24 mouse cellular contexts compared by ENCODE assay signal in the genomic region with DNA sequence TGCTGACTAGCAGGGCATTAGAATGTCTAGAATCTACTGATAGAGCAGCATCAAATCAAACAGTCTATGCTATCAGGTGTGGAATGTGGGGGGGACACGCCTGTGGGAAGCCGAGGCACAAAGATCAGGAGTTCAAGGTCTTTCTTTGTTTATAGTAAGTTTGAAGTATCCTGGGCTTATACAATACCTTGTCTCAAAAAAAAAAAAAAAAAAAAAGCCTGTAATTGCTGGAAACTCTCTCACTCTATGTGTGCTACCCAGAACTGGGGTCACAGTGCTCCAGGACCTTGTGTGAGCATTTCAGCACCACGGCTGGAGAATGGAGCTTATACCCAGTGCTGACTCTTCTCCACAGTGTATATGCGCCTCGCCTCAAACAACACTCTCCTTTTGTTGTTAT. TPM values are rescaled to one million over a fixed set of nuclear protein-coding genes. Genes with fewer than 3 reads are reported as not detected.
"Had no signal": no experiment of that assay in that cellular context is flagged by ENCODE, and none has a peak within 500 bp of the region (broad histone marks: within the 10 kb centered on the region; RNA-seq: fewer than 3 reads in every experiment).

No protein-coding gene starts in this region.

- H3K4me3 ChIP-seq: gastrocnemius, adult 2 months; heart, adult 2 months; heart, embryonic 13.5 days; heart, embryonic 15.5 days; hindbrain, embryonic 13.5 days; hindbrain, embryonic 15.5 days; layer of hippocampus, adult 2 months; left cerebral cortex, adult 2 months; limb, embryonic 13.5 days; limb, embryonic 15.5 days; liver, embryonic 12.5 days had no signal

- H3K36me3 ChIP-seq: heart, embryonic 13.5 days; heart, embryonic 15.5 days; hindbrain, embryonic 13.5 days; hindbrain, embryonic 15.5 days; limb, embryonic 13.5 days; limb, embryonic 15.5 days; liver, embryonic 12.5 days had no signal

- DNase-seq: gastrocnemius, adult 2 months; gastrocnemius, postnatal 14 days; gastrocnemius, postnatal 36 days; heart, adult 11 months; heart, adult 2 months; heart, postnatal 14 days; heart, postnatal 36 days; kidney, adult 11 months; kidney, adult 2 months; kidney, postnatal 10 days; kidney, postnatal 25 days; kidney, postnatal 4 days had no signal

- H3K9me3 ChIP-seq: heart, embryonic 13.5 days; heart, embryonic 15.5 days; hindbrain, embryonic 13.5 days; hindbrain, embryonic 15.5 days; limb, embryonic 13.5 days; limb, embryonic 15.5 days; liver, embryonic 12.5 days had no signal

- H3K9ac ChIP-seq: heart, embryonic 13.5 days; heart, embryonic 15.5 days; hindbrain, embryonic 13.5 days; hindbrain, embryonic 15.5 days; limb, embryonic 13.5 days; limb, embryonic 15.5 days; liver, embryonic 12.5 days; liver, embryonic 14.5 days had no signal

- H3K27ac ChIP-seq: gastrocnemius, adult 2 months; heart, adult 2 months; heart, embryonic 13.5 days; heart, embryonic 15.5 days; hindbrain, embryonic 13.5 days; hindbrain, embryonic 15.5 days; hindbrain, postnatal 0 days; layer of hippocampus, adult 2 months; left cerebral cortex, adult 2 months; limb, embryonic 13.5 days; limb, embryonic 15.5 days; liver, embryonic 12.5 days; liver, embryonic 14.5 days had no signal

- H3K4me1 ChIP-seq: heart, embryonic 13.5 days; heart, embryonic 15.5 days; limb, embryonic 15.5 days; liver, embryonic 12.5 days had no signal

RNA-seq across cellular contexts. Expression of gene Reln, which starts 43.7 kb away (rescaled TPM):
- total RNA-seq: hematopoietic stem cell, adult 5-6 weeks had no signal
